Mouse (Mus musculus) c-Kit-negative CD71-positive TER-119-positive erythroid progenitor cells, embryonic 14.5 days (primary cell): ENCODE results near the gene Ddhd1.

Source experiments
- DNase-seq: peaks from one replicate; pipeline ENCODE4 v3.0.0-alpha.2; 2013; ENCODE audit warnings: low read depth, low spot score

The Ddhd1 gene

GRCm38 (mm10) chr14:45644786-45645185 lies 13.2 kb downstream of the Ddhd1 start:
- DNase-seq: no peak

GRCm38 (mm10) chr14:45644202-45644601 lies 13.7 kb downstream of the Ddhd1 start:
- no peak for DNase-seq

- DNase-seq: no peak
Observed at GRCm38 (mm10) chr14:45643461-45643860, 14.5 kb downstream of the Ddhd1 start.

GRCm38 (mm10) chr14:45642795-45643194 lies 15.1 kb downstream of the Ddhd1 start:
- DNase-seq: no peak

- no peak for DNase-seq
Observed at GRCm38 (mm10) chr14:45642217-45642616, 15.7 kb downstream of the Ddhd1 start.

GRCm38 (mm10) chr14:45638717-45639116 lies 19.2 kb downstream of the Ddhd1 start:
- DNase-seq: no peak

GRCm38 (mm10) chr14:45635496-45635895 lies 22.4 kb downstream of the Ddhd1 start:
- no peak for DNase-seq

GRCm38 (mm10) chr14:45632756-45633537 lies 25.0 kb downstream of the Ddhd1 start:
- no peak for DNase-seq

- no peak for DNase-seq
Observed at GRCm38 (mm10) chr14:45630544-45630943, 27.4 kb downstream of the Ddhd1 start.

GRCm38 (mm10) chr14:45629938-45630337 lies 28.0 kb downstream of the Ddhd1 start:
- DNase-seq: no peak

- DNase-seq: no peak
Observed at GRCm38 (mm10) chr14:45618351-45618750, 39.6 kb downstream of the Ddhd1 start.

- DNase-seq: no peak
Observed at GRCm38 (mm10) chr14:45616526-45616925, 41.4 kb downstream of the Ddhd1 start.

- no peak for DNase-seq
Observed at GRCm38 (mm10) chr14:45615776-45616175, 42.2 kb downstream of the Ddhd1 start.

GRCm38 (mm10) chr14:45614822-45615221 lies 43.1 kb downstream of the Ddhd1 start:
- no peak for DNase-seq

GRCm38 (mm10) chr14:45614406-45614805 lies 43.5 kb downstream of the Ddhd1 start:
- no peak for DNase-seq

GRCm38 (mm10) chr14:45611654-45612053 lies 46.3 kb downstream of the Ddhd1 start:
- no peak for DNase-seq

GRCm38 (mm10) chr14:45602002-45602401 lies 55.9 kb downstream of the Ddhd1 start:
- DNase-seq: no peak

- DNase-seq: no peak
Observed at GRCm38 (mm10) chr14:45600587-45600986, 57.4 kb downstream of the Ddhd1 start.

GRCm38 (mm10) chr14:45597855-45598254 lies 60.1 kb downstream of the Ddhd1 start:
- no peak for DNase-seq

- DNase-seq: no peak
Observed at GRCm38 (mm10) chr14:45593261-45593660, 64.7 kb downstream of the Ddhd1 start.

- no peak for DNase-seq
Observed at GRCm38 (mm10) chr14:45588403-45588802, 69.5 kb downstream of the Ddhd1 start.

- no peak for DNase-seq
Observed at GRCm38 (mm10) chr14:45587536-45587935, 70.4 kb downstream of the Ddhd1 start.

GRCm38 (mm10) chr14:45583494-45584027 lies 74.4 kb downstream of the Ddhd1 start:
- DNase-seq: no peak
